Mouse (Mus musculus) lung, postnatal 0 days (tissue): ENCODE results near the gene Ifitm6.
"Not testable (repeated sequence)": the region's sequence is repeated elsewhere in the genome, so short reads cannot be mapped to it uniquely, and the experiment has no call there.

Source experiments
- CTCF ChIP-seq: IDR thresholded peaks from 2 replicates; pipeline ENCODE4 v1.5.1; 2016; ENCODE audit warnings: antibody characterized with exemption, mild to moderate bottlenecking
- EP300 ChIP-seq: IDR thresholded peaks from 2 replicates; pipeline ENCODE4 v1.6.1; 2016; ENCODE audit warnings: antibody characterized with exemption, mild to moderate bottlenecking, control low read depth

GRCm38 (mm10) chr7:140976720-140977119, 41.0 kb downstream of the Ifitm6 start:
- not testable (repeated sequence) for TF ChIP-seq CTCF, EP300
